Mouse (Mus musculus) forebrain, embryonic 14.5 days (tissue): ENCODE measurements at regions not wholly inside any gene's neighbourhood (a gene's known extent, or its start where the extent isn't known, plus 50 kb on each side); places are given as distances from the start of the nearest gene placed in this dataset.

Source experiments
- ATAC-seq: fragments of 200-750 bp; cut with Nextera tagmentation; 2 replicates; pipeline ENCODE4 v1.8.0; 2017; ENCODE audit warnings: mild to moderate bottlenecking, moderate library complexity
- DNase-seq: peaks from one replicate; pipeline ENCODE4 v3.0.0-alpha.2; 2015; ENCODE audit warnings: low spot score
- H3K27ac ChIP-seq: fragments of 300-500 bp; sonication (generic); 2 replicates; pipeline ENCODE4 v1.5.1; 2014; ENCODE audit warnings: low read depth, mild to moderate bottlenecking, control low read depth, low read length, moderate library complexity
- H3K27me3 ChIP-seq: fragments of 300-500 bp; sonication (generic); replicated peaks from 2 replicates; pipeline ENCODE4 v1.6.1; 2014; ENCODE audit warnings: low read length, control low read depth, mixed read lengths; ENCODE audit not compliant: control insufficient read depth, insufficient read depth
- H3K36me3 ChIP-seq: fragments of 300-500 bp; sonication (generic); 2 replicates; pipeline ENCODE4 v1.6.1; 2014; ENCODE audit warnings: low read length, control low read depth; ENCODE audit not compliant: control insufficient read depth, insufficient read depth
- H3K4me1 ChIP-seq: fragments of 300-500 bp; sonication (generic); 2 replicates; pipeline ENCODE4 v1.6.1; 2014; ENCODE audit warnings: antibody characterized with exemption, low read length, control low read depth; ENCODE audit not compliant: control insufficient read depth, insufficient read depth
- H3K4me2 ChIP-seq: fragments of 300-500 bp; sonication (generic); 2 replicates; pipeline ENCODE4 v1.6.1; 2014; ENCODE audit warnings: mild to moderate bottlenecking, control low read depth, low read length
- H3K4me3 ChIP-seq: fragments of 300-500 bp; sonication (generic); 2 replicates; pipeline ENCODE4 v1.5.1; 2014; ENCODE audit warnings: low read depth, low read length, control low read depth
- H3K9ac ChIP-seq: fragments of 300-500 bp; sonication (generic); 2 replicates; pipeline ENCODE4 v1.6.1; 2014; ENCODE audit warnings: mild to moderate bottlenecking, low read length, control low read depth, moderate library complexity
- H3K9me3 ChIP-seq: fragments of 300-500 bp; sonication (generic); replicated peaks from 2 replicates; pipeline ENCODE4 v1.6.1; 2016; ENCODE audit warnings: low read length, control low read depth, mixed read lengths; ENCODE audit not compliant: control insufficient read depth
- WGBS: fragments of 180-500 bp; shearing (Covaris S2); extraction: QIAGEN DNeasy Blood & Tissue Kit; methylation state at CpG from one replicate; pipeline ENCODE4 v1.1.7; 2014; 5-methylcytosine and 5-hydroxymethylcytosine counted together

DNA sequence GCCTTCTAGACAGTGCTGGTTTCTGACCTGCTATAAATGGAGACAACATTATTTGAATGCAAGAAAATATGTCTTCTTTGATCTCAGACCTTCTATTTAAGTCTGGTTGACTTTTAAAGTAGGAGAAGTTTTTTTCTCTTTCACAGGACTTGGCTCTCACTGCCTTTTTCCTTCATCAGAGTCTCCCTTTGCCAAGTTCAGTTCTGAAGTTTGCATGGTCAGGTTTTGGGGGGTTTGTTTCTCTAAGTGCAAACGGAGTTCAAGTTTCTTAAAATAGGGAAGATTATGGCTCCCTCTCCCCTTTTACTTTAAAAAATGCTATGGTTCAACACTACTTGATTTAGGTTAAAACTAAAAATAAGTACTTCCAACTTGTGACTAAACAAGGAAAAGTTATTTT is 106.2 kb upstream of the Adamts5 start:
- no peak for ATAC-seq
- no peaks in the 10 kb centered on the region for H3K9me3 ChIP-seq
- no peak overlapping the region for H3K9ac ChIP-seq
- H3K27me3 ChIP-seq = no peaks in the 10 kb centered on the region
- H3K4me2 ChIP-seq = no peak overlapping the region
- H3K36me3 ChIP-seq = no peaks in the 10 kb centered on the region
- H3K4me3 ChIP-seq = no peak overlapping the region
- no peak for DNase-seq
- H3K27ac ChIP-seq = no peak overlapping the region
- WGBS = 86% methylated on average over 1 of the region's 1 CpGs
- no peaks in the 10 kb centered on the region for H3K4me1 ChIP-seq

DNA sequence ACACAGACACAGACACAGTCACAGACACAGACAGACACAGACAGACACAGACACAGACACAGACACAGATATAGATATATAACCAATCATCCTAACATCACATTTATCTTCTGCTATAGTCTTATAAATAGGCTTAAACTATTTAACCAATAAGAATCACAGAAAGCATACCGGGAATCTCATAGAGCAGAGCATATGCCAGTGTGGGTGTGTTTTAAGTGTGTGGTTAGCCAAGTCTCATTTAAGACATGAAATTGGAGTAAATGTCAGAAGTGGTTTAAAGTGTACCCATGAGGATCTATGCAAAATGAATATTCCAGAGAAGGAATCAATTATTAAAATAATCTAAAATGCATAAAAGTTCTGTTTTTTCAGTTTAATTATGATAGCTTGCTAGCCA is 99.2 kb upstream of the Adamts5 start:
- no peak for DNase-seq

GRCm38 (mm10) chr16:85985841-85986240 is 84.2 kb upstream of the Adamts5 start:
- Histone ChIP-seq H3K4me1 (no peaks in the 10 kb centered on the region), H3K4me2 (no peak overlapping the region), H3K9ac (no peak overlapping the region), H3K4me3 (no peak overlapping the region), H3K9me3 (no peaks in the 10 kb centered on the region), H3K27ac (no peak overlapping the region), H3K36me3 (no peaks in the 10 kb centered on the region), H3K27me3 (no peaks in the 10 kb centered on the region)
- DNase-seq = no peak
- ATAC-seq = no peak
- 57% methylated on average over 2 of the region's 2 CpGs for WGBS

More for the DNA sequence above, 99.2 kb upstream of the Adamts5 start:
- H3K4me1 ChIP-seq = no peaks in the 10 kb centered on the region
- no peaks in the 10 kb centered on the region for H3K36me3 ChIP-seq
- no peak overlapping the region for H3K9ac ChIP-seq
- ATAC-seq = no peak
- 87% methylated on average over 1 of the region's 1 CpGs for WGBS
- H3K27me3 ChIP-seq = no peaks in the 10 kb centered on the region
- no peak overlapping the region for H3K27ac ChIP-seq
- H3K4me3 ChIP-seq = no peak overlapping the region
- no peaks in the 10 kb centered on the region for H3K9me3 ChIP-seq
- no peak overlapping the region for H3K4me2 ChIP-seq

DNA sequence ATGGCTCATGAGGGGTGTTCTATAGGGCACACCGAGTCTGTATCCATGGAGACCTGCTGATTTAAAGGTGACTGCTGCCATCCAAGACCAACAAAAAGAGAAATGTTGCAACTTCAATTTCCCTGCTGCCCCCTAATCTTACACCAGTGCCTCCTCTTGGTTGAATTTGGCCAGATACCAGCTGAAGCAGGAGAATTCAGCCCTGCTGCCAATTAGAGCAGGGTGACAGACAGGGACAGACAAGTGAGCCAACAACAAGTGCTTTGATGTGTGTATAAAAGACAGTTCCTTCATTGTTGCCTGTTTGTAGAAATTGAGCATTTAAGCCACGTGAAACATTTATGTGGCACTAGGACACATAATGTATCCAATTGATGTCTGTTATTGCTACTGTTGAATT is 75.5 kb upstream of the Adamts5 start:
- no peak overlapping the region for H3K9ac ChIP-seq
- no peaks in the 10 kb centered on the region for H3K9me3 ChIP-seq
- H3K36me3 ChIP-seq = no peaks in the 10 kb centered on the region
- H3K4me2 ChIP-seq = no peak overlapping the region
- no peak overlapping the region for H3K4me3 ChIP-seq
- H3K27me3 ChIP-seq = no peaks in the 10 kb centered on the region
- H3K4me1 ChIP-seq = peaks cover 5% of the 10 kb centered on the region; the same call in 1 of the 2 replicates
- no peak overlapping the region for H3K27ac ChIP-seq
- ATAC-seq (peak; percentile 86), DNase-seq (peak; percentile 80)
- 34% methylated on average over 2 of the region's 2 CpGs for WGBS

DNA sequence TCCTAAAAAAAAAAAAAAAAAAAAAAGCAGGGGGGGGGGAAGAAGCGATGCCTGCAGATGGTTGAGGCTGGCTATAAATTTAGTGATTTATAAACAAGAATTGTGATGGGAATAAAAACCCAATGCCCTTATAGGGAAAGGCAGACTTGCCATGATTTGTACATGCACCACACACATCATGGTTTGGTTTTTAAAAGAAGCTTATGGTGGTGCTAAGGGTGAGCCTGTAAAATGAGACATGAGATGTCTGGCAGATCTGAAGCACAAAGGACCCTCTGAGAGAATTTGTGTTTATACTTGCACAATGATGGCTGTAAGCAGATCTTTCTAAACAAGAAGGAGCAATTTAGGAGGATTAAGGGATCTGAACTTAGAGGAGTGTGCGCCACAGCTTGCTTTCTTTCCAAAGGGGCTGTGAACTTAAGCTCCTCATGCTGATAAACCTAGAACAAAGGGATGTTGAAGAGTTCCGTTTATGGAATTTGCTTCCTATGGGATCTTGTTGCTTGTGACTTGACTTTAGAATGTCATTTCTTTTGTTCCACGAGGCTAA is 65.3 kb upstream of the Adamts5 start:
- H3K9me3 ChIP-seq = no peaks in the 10 kb centered on the region
- no peak overlapping the region for H3K4me3 ChIP-seq
- no peaks in the 10 kb centered on the region for H3K27me3 ChIP-seq
- H3K9ac ChIP-seq = no peak overlapping the region
- H3K4me1 ChIP-seq = no peaks in the 10 kb centered on the region
- DNase-seq (no peak), ATAC-seq (no peak)
- 8% methylated on average over 4 of the region's 4 CpGs for WGBS
- H3K27ac ChIP-seq = no peak overlapping the region
- H3K36me3 ChIP-seq = no peaks in the 10 kb centered on the region
- no peak overlapping the region for H3K4me2 ChIP-seq

DNA sequence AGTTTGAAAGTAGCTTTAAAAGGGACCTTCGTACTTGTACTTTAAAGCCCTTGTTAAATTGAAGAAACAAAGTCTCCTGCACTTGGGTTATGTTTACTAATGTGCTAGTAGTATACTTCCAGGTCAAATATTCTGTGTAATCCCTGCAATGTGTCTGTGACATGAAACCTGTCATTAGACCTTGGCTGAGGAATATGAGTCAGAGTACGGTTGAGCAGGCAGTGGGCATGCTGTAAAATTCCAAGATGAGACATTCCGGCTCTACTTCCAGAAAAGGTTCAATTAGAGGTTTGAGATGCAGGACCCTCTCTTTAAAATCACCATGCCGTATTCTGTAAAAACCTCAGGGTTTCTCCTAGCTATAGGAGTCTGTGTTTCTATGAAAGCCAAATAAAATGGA is 64.6 kb upstream of the Adamts5 start:
- no peaks in the 10 kb centered on the region for H3K27me3 ChIP-seq
- no peak for ATAC-seq
- H3K4me3 ChIP-seq = no peak overlapping the region
- DNase-seq = no peak
- H3K27ac ChIP-seq = no peak overlapping the region
- H3K9ac ChIP-seq = no peak overlapping the region
- H3K9me3 ChIP-seq = no peaks in the 10 kb centered on the region
- 61% methylated on average over 4 of the region's 4 CpGs for WGBS
- H3K4me2 ChIP-seq = no peak overlapping the region
- H3K36me3 ChIP-seq = no peaks in the 10 kb centered on the region
- H3K4me1 ChIP-seq = no peaks in the 10 kb centered on the region

DNA sequence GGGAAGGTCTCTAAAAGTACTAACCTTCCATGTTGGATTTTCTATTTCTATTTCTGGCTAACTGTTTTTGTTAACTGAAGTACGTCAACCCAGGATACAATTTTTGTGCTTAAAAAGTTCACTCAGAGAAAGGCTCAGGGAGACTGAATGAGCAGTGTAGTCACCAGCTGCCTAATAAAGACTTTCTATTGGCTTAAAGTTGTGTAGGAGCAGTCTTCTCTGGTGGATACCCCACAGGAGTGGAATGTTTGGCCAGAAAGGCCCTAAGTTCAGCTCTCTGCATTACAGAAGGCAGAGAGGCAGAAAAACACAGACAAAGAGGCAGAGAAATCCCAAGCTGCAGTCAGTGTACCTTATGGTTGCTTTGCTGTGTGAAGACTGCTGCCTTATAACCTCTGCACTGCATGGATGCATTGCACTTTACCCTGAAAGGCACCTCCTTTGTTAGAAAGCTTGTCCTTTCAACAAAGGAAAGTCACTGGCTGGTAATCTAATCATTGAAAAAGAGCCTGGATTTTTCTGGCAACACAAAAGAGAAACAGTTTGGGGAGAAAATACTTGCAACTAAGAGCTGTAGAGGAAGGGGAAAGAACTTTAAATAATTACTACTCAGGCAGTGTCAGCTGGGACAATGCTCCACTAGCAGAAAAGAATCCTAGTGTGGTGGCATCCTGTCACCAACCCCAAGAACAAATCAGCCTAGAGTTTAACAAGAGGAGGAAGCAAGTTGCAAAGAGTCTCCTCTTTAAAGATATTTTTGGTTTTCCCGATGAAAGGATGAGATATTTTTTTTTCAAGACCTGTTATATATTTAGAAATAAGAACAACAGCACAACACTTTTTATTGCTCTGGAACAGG is 63.0 kb upstream of the Adamts5 start:
- H3K9me3 ChIP-seq = no peaks in the 10 kb centered on the region
- no peak overlapping the region for H3K27ac ChIP-seq
- H3K9ac ChIP-seq = no peak overlapping the region
- no peak overlapping the region for H3K4me3 ChIP-seq
- DNase-seq (no peak), ATAC-seq (no peak)
- no peaks in the 10 kb centered on the region for H3K27me3 ChIP-seq
- 50% methylated on average over 2 of the region's 2 CpGs for WGBS
- H3K36me3 ChIP-seq = no peaks in the 10 kb centered on the region
- H3K4me2 ChIP-seq = no peak overlapping the region
- no peaks in the 10 kb centered on the region for H3K4me1 ChIP-seq

- DNase-seq = no peak
- no peak for ATAC-seq
- WGBS = 88% methylated on average over 4 of the region's 4 CpGs
These were observed 54.5 kb upstream of the Adamts5 start for GRCm38 (mm10) chr16:85956006-85956562.

GRCm38 (mm10) chr16:85951628-85952027 is 50.0 kb upstream of the Adamts5 start:
- DNase-seq = no peak
- no peak overlapping the region for H3K27ac ChIP-seq
- no peak overlapping the region for H3K9ac ChIP-seq
- no peaks in the 10 kb centered on the region for H3K27me3 ChIP-seq
- no peaks in the 10 kb centered on the region for H3K36me3 ChIP-seq
- no peak overlapping the region for H3K4me2 ChIP-seq
- H3K4me3 ChIP-seq = no peak overlapping the region
- no peak for ATAC-seq
- no peaks in the 10 kb centered on the region for H3K4me1 ChIP-seq
- WGBS = 89% methylated on average over 4 of the region's 4 CpGs
- no peaks in the 10 kb centered on the region for H3K9me3 ChIP-seq

More at GRCm38 (mm10) chr16:85956006-85956562, 54.5 kb upstream of the Adamts5 start:
- no peak overlapping the region for H3K4me3 ChIP-seq
- no peak overlapping the region for H3K4me2 ChIP-seq
- no peaks in the 10 kb centered on the region for H3K27me3 ChIP-seq
- no peak overlapping the region for H3K9ac ChIP-seq
- no peak overlapping the region for H3K27ac ChIP-seq
- no peaks in the 10 kb centered on the region for H3K9me3 ChIP-seq
- no peaks in the 10 kb centered on the region for H3K36me3 ChIP-seq
- no peaks in the 10 kb centered on the region for H3K4me1 ChIP-seq
